Mouse (Mus musculus) erythroblast, embryonic 14.5 days (primary cell): ENCODE results near the gene Rbfox1.

Experiments used
- GATA1 ChIP-seq: IDR thresholded peaks from 2 replicates; pipeline ENCODE4 v1.6.1; 2012; ENCODE audit warnings: low read length, inconsistent platforms, mixed read lengths
- TAL1 ChIP-seq: IDR thresholded peaks from 3 replicates; pipeline ENCODE4 v1.6.1; 2012; ENCODE audit warnings: low read length, inconsistent platforms, mixed read lengths

DNA sequence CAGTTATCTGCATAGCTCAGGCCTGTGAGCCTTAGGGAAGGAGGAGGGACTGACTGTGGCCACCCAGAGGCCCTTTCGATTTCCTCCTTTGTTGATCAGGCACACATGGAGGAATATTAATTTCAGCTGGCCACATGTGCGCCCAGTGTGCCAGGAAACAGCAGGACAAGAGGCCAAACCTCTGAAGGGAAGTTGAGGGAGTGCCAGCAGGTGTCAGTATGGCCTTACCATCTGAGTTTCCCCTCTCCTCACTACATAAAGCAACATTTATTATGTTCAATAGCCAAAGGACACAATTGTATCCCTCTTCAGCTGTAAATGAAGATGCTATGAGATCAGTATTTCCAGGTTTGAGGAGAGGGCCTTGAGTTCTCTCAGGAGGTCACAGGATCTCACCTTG lies 13.2 kb downstream of the Rbfox1 start:
- no peak for TF ChIP-seq GATA1
- no peak for TF ChIP-seq TAL1
